Mouse (Mus musculus) embryonic facial prominence, embryonic 13.5 days (tissue): ENCODE measurements around the gene Fbxo8. TPM values are rescaled to one million over a fixed set of nuclear protein-coding genes. Genes with fewer than 3 reads are reported as not detected.

Experiments
- ATAC-seq: fragments of 200-750 bp; cut with Nextera tagmentation; 2 replicates; pipeline ENCODE4 v1.8.0; 2017; ENCODE audit warnings: low read depth; ENCODE audit not compliant: insufficient number of reproducible peaks, insufficient read depth, low FRiP score, low TSS enrichment
- H3K27ac ChIP-seq: fragments of 300-500 bp; sonication (generic); 2 replicates; pipeline ENCODE4 v1.5.1; 2015; ENCODE audit warnings: moderate library complexity, mild to moderate bottlenecking, inconsistent platforms
- H3K27me3 ChIP-seq: fragments of 300-500 bp; sonication (generic); 2 replicates; pipeline ENCODE4 v1.6.1; 2015; ENCODE audit warnings: mild to moderate bottlenecking, inconsistent platforms
- H3K36me3 ChIP-seq: fragments of 300-500 bp; sonication (generic); 2 replicates; pipeline ENCODE4 v1.6.1; 2015; ENCODE audit warnings: mild to moderate bottlenecking, inconsistent platforms
- H3K4me1 ChIP-seq: fragments of 300-500 bp; sonication (generic); 2 replicates; pipeline ENCODE4 v1.6.1; 2015; ENCODE audit warnings: inconsistent platforms
- H3K4me2 ChIP-seq: fragments of 300-500 bp; sonication (generic); 2 replicates; pipeline ENCODE4 v1.6.1; 2015; ENCODE audit warnings: moderate library complexity, mild to moderate bottlenecking, inconsistent platforms
- H3K4me3 ChIP-seq: fragments of 300-500 bp; sonication (generic); 2 replicates; pipeline ENCODE4 v1.5.1; 2015; ENCODE audit warnings: mild to moderate bottlenecking, inconsistent platforms
- H3K9ac ChIP-seq: fragments of 300-500 bp; sonication (generic); 2 replicates; pipeline ENCODE4 v1.6.1; 2015; ENCODE audit warnings: mild to moderate bottlenecking, inconsistent platforms
- H3K9me3 ChIP-seq: fragments of 300-500 bp; sonication (generic); 2 replicates; pipeline ENCODE4 v1.6.1; 2016; ENCODE audit warnings: inconsistent platforms
- WGBS: fragments of 180-500 bp; shearing (Covaris S2); methylation state at CpG from one replicate; pipeline ENCODE4 v1.1.7; 2015; ENCODE audit warnings: mixed read lengths; 5-methylcytosine and 5-hydroxymethylcytosine counted together
- polyA plus RNA-seq: library from polyadenylated mRNA; unstranded; fragments of >200 nt; fragmentation: Nextera tagmentation; extraction: Ambion mirVana; gene quantifications from 2 replicates; pipeline ENCODE4 v1.2.1, GENCODE M21; 2015

The Fbxo8 gene
- polyA plus RNA-seq, 1 experiment from 2014 or later = 42.3 TPM

GRCm38 (mm10) chr8:56614235-56614634 is 63.3 kb downstream of the Fbxo8 start:
- Histone ChIP-seq H3K9ac (no peak overlapping the region), H3K27me3 (peaks cover 12% of the 10 kb centered on the region), H3K4me1 (0 out of 2 replicates have a peak, but pooled peaks cover 3% of the 10 kb centered on the region), H3K4me2 (no peak overlapping the region), H3K4me3 (no peak overlapping the region), H3K27ac (no peak overlapping the region), H3K36me3 (no peaks in the 10 kb centered on the region), H3K9me3 (no peaks in the 10 kb centered on the region)
- ATAC-seq = no peak
- WGBS = 79% methylated on average over 1 of the region's 1 CpGs

- Histone ChIP-seq H3K9me3 (no peaks in the 10 kb centered on the region), H3K4me2 (no peak overlapping the region), H3K4me3 (no peak overlapping the region), H3K9ac (no peak overlapping the region), H3K27ac (no peak overlapping the region), H3K36me3 (no peaks in the 10 kb centered on the region), H3K27me3 (peaks cover 20% of the 10 kb centered on the region), H3K4me1 (0 out of 2 replicates have a peak, but pooled peaks cover 3% of the 10 kb centered on the region)
- WGBS = 8% methylated on average over 5 of the region's 5 CpGs
- ATAC-seq = no peak
Measured at GRCm38 (mm10) chr8:56615005-56615404, 64.1 kb downstream of the Fbxo8 start.

DNA sequence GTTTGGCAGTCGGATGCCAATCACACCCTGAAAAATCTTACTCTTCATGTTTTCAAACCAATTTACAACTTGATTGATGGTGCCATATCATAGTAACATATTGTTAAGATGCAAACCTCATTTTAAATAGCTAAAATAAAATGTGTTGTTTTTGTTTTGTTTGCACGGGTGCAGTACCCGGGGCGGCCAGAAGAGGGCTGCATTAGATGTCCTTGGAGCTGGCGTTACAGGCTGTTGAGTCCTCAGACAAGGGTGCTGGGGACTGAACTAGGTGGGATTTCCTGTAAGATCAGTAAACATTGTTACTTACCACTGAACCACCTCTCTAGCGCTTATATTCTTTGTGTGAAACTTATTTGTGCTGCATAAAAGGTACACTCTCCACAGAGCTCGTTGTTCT is 65.4 kb downstream of the Fbxo8 start:
- H3K4me1 ChIP-seq = 0 out of 2 replicates have a peak, but pooled peaks cover 3% of the 10 kb centered on the region
- no peaks in the 10 kb centered on the region for H3K36me3 ChIP-seq
- H3K9me3 ChIP-seq = no peaks in the 10 kb centered on the region
- no peak overlapping the region for H3K4me3 ChIP-seq
- H3K9ac ChIP-seq = no peak overlapping the region
- H3K27me3 ChIP-seq = peaks cover 32% of the 10 kb centered on the region
- 27% methylated on average over 7 of the region's 7 CpGs for WGBS
- ATAC-seq = no peak
- no peak overlapping the region for H3K27ac ChIP-seq
- H3K4me2 ChIP-seq = no peak overlapping the region

GRCm38 (mm10) chr8:56617271-56617670 is 66.4 kb downstream of the Fbxo8 start:
- Histone ChIP-seq H3K4me1 (0 out of 2 replicates have a peak, but pooled peaks cover 3% of the 10 kb centered on the region), H3K4me3 (no peak overlapping the region), H3K4me2 (no peak overlapping the region), H3K9me3 (no peaks in the 10 kb centered on the region), H3K9ac (no peak overlapping the region), H3K27me3 (peaks cover 38% of the 10 kb centered on the region), H3K36me3 (no peaks in the 10 kb centered on the region), H3K27ac (no peak overlapping the region)
- 89% methylated on average over 6 of the region's 6 CpGs for WGBS
- ATAC-seq = no peak

DNA sequence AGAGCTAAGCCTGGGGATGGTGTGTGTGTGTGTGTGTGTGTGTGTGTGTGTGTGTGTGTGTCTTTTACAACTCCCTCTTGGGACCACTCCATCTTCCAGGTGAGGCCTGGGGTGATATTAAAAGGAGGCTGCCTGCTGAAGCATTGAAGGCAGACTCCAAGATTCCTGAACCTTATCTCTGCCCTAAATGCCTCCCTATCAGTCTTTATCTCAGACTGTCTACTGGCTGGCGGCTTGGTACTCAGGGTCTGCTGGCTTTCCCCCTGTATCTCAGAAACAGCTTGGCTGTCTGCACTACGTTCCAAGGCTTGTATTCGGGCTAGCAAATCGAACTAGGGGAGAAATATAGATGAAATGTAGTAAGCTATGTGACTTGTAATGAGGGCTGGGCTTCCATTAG is 68.2 kb downstream of the Fbxo8 start:
- H3K9me3 ChIP-seq = no peaks in the 10 kb centered on the region
- no peak overlapping the region for H3K4me2 ChIP-seq
- H3K27me3 ChIP-seq = peaks cover 56% of the 10 kb centered on the region
- ATAC-seq = no peak
- no peak overlapping the region for H3K9ac ChIP-seq
- WGBS = 32% methylated on average over 4 of the region's 4 CpGs
- no peaks in the 10 kb centered on the region for H3K36me3 ChIP-seq
- H3K4me3 ChIP-seq = no peak overlapping the region
- H3K4me1 ChIP-seq = peaks cover 16% of the 10 kb centered on the region
- H3K27ac ChIP-seq = no peak overlapping the region

DNA sequence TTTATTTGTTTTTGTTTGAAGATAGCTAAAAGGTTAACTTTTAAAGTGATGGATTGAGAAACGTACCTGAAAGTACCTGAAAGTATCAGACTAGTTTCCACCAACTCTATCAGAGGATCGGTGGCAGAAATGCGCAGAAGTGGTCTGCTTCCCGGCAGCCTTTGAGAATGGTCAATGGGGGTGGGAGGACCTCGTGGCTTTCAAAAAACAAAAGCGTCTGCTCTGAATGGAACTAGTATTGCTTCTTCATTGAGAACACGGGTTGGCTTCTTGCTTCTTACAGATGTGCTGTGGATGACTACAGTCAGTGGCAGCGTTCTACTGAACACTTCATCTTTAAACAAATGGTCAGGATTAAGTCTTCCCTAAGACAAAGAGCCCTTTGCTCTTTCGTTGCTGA is 68.7 kb downstream of the Fbxo8 start:
- no peak overlapping the region for H3K27ac ChIP-seq
- ATAC-seq = no peak
- no peak overlapping the region for H3K4me2 ChIP-seq
- H3K4me1 ChIP-seq = peaks cover 16% of the 10 kb centered on the region
- no peak overlapping the region for H3K9ac ChIP-seq
- peaks cover 61% of the 10 kb centered on the region for H3K27me3 ChIP-seq
- 9% methylated on average over 9 of the region's 9 CpGs for WGBS
- no peaks in the 10 kb centered on the region for H3K36me3 ChIP-seq
- no peaks in the 10 kb centered on the region for H3K9me3 ChIP-seq
- H3K4me3 ChIP-seq = no peak overlapping the region

DNA sequence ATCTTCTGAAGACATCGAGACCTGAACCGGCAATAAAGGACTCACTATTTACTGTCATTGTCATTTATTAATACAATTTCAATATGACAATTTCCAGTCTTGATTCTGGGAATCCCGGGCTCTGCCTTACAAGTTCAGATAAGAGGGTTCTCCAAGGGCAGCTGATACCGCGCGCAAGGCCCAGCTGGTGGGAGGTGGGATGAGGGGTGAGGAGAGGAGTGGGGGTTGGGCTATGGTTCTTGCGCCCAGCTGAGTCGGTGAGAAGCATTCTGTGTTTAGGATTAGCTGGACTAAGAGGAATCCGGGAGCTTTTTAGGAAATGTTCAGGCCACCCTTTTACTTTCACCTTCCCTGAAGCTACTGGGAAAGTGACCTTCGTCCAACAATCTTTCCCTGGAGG is 69.8 kb downstream of the Fbxo8 start:
- no peaks in the 10 kb centered on the region for H3K36me3 ChIP-seq
- 6% methylated on average over 10 of the region's 10 CpGs for WGBS
- no peak overlapping the region for H3K4me3 ChIP-seq
- H3K27ac ChIP-seq = no peak overlapping the region
- peaks cover 72% of the 10 kb centered on the region for H3K27me3 ChIP-seq
- H3K9me3 ChIP-seq = no peaks in the 10 kb centered on the region
- 0 out of 2 replicates have a peak overlapping the region, but pooled peaks have one; percentile 7 for H3K4me2 ChIP-seq
- no peak overlapping the region for H3K9ac ChIP-seq
- H3K4me1 ChIP-seq = peaks cover 16% of the 10 kb centered on the region
- no peak for ATAC-seq

GRCm38 (mm10) chr8:56621093-56621492 is 70.2 kb downstream of the Fbxo8 start:
- 26% methylated on average over 4 of the region's 4 CpGs for WGBS
- H3K4me1 ChIP-seq = peaks cover 16% of the 10 kb centered on the region
- no peak overlapping the region for H3K4me2 ChIP-seq
- peaks cover 75% of the 10 kb centered on the region for H3K27me3 ChIP-seq
- no peak for ATAC-seq
- H3K27ac ChIP-seq = no peak overlapping the region
- H3K36me3 ChIP-seq = no peaks in the 10 kb centered on the region
- no peak overlapping the region for H3K9ac ChIP-seq
- H3K4me3 ChIP-seq = no peak overlapping the region
- no peaks in the 10 kb centered on the region for H3K9me3 ChIP-seq

DNA sequence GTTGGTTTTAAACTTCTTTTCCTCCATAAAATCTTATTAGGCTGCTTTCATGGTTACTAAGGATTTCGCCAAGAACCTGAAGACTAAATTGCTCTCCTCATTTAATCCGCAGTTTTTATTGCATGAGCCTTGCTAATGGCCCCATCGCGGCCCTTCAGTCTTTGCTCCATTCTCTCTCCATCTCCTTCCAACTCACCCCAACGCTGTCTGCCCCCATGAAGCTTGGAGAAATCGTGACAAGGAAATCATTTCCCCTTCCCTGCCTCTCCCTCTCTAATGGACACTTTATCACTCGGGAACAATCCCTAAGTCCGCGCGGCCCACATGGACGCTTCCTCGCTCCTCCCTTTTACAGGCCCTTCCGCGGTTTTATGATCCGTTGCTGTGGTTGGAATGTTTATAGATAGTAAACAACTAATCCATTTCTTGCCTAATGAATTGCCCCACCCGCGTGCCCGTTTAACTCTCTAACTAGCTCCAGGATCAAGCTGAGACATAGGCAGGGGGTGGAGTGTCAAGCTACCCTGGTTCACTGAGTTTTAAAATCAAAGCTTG is 71.7 kb downstream of the Fbxo8 start:
- Histone ChIP-seq H3K27me3 (peaks cover 72% of the 10 kb centered on the region), H3K4me3 (peak overlapping the region; percentile 27), H3K27ac (no peak overlapping the region), H3K9me3 (no peaks in the 10 kb centered on the region), H3K9ac (peak overlapping the region; percentile 41; the same call in 1 of the 2 replicates), H3K4me2 (peak overlapping the region; percentile 50), H3K4me1 (peaks cover 16% of the 10 kb centered on the region), H3K36me3 (no peaks in the 10 kb centered on the region)
- 2% methylated on average over 18 of the region's 18 CpGs for WGBS
- ATAC-seq = no peak

DNA sequence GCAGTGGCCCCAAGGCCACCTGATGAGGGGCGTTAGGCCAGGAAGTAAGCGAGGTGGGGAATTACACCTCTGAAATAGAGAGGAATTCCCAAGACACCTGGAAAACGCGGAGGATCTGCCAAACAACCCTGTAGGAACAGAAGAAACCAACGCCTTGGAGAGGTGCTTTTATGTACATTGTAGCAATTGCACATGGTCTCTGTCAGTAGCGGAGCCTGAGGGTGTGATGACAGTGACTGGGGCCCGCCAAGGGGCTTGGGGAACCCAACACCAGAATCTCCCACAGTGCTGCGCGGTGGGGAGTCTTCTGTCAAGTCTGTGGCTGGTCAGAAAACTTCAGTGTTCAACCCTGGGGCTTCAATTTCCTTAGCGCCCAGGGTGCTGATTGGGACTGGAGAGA is 72.5 kb downstream of the Fbxo8 start:
- under 1% methylated on average over 10 of the region's 10 CpGs for WGBS
- no peaks in the 10 kb centered on the region for H3K36me3 ChIP-seq
- H3K9me3 ChIP-seq = no peaks in the 10 kb centered on the region
- no peak for ATAC-seq
- H3K4me3 ChIP-seq = peak overlapping the region; percentile 27
- peaks cover 16% of the 10 kb centered on the region for H3K4me1 ChIP-seq
- peak overlapping the region; percentile 50 for H3K4me2 ChIP-seq
- peaks cover 70% of the 10 kb centered on the region for H3K27me3 ChIP-seq
- no peak overlapping the region for H3K9ac ChIP-seq
- no peak overlapping the region for H3K27ac ChIP-seq

DNA sequence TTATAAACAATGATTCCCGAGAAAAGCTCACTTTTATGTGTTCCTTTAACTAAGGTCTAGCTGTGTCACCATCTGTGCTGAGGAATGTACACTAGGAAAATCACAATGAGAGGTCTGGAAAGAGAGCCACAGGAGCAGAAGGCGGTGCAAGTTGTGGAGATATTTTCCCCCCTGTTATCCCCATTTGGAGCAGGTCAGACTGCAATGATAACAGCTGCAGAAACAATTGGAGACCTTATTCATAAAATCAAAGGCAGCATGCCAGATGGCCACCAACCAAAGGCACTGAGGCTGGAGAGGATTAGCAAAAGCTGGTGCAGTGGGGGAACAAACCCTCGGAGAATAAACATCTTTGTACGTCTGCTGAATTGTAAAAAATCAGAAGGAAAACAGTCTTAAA is 78.3 kb downstream of the Fbxo8 start:
- Histone ChIP-seq H3K27me3 (peaks cover 19% of the 10 kb centered on the region), H3K4me1 (no peaks in the 10 kb centered on the region), H3K9ac (no peak overlapping the region), H3K9me3 (no peaks in the 10 kb centered on the region), H3K4me3 (no peak overlapping the region), H3K36me3 (no peaks in the 10 kb centered on the region), H3K27ac (no peak overlapping the region), H3K4me2 (no peak overlapping the region)
- ATAC-seq = no peak
- WGBS = 32% methylated on average over 4 of the region's 4 CpGs

DNA sequence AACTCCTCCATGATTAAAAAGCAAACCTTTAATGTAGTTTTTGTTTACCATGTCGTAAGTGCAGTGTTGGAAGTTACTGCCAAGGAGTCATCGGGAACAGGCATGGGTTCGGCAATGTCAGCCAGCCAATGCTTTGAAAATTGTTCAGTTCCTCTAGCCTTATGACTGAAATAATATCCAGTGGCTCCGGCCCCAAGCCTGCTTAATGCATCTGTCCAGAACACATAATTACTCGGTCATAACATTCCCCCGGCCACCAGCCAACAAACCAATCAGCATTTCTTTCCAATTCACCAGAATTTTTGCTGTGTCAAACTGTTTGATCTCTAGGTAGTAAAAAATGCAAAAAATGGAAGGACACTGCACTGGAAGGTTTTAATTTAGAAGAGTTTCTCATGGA is 88.4 kb downstream of the Fbxo8 start:
- no peak overlapping the region for H3K4me3 ChIP-seq
- no peak overlapping the region for H3K9ac ChIP-seq
- no peak for ATAC-seq
- H3K4me2 ChIP-seq = peak overlapping the region; percentile 32
- H3K36me3 ChIP-seq = no peaks in the 10 kb centered on the region
- no peaks in the 10 kb centered on the region for H3K27me3 ChIP-seq
- 0 out of 2 replicates have a peak, but pooled peaks cover 3% of the 10 kb centered on the region for H3K4me1 ChIP-seq
- no peaks in the 10 kb centered on the region for H3K9me3 ChIP-seq
- 46% methylated on average over 6 of the region's 6 CpGs for WGBS
- H3K27ac ChIP-seq = 0 out of 2 replicates have a peak overlapping the region, but pooled peaks have one; percentile 33
